Mouse (Mus musculus): Measurements from ENCODE around the gene Unk.

DNA sequence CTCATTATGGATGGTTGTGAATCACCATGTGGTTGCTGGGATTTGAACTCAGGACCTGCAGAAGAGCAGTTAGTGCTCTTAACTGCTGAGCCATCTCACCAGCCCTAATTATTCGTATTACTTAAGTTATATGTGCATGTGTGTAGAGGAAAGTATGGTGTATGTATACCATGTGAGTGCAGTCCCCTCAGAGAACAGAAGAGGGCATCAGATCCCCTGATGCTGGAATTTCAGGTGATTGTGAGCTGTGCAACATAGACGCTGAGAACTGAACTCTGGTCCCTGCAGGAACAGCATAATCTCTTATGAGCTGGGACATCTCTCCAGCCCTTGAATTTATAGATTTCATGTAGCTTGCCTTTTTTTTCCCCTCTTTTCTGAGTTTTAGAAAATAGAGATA, 11.7 kb downstream of the Unk start:
- TF ChIP-seq CTCF (IDR thresholded peaks at IDR 0.05; ENCODE audit: control insufficient read depth, insufficient read depth, insufficient read length): no peak
- no peak for TF ChIP-seq USF1 (IDR thresholded peaks at IDR 0.05; ENCODE audit: low read depth)
- TF ChIP-seq MYOG (IDR thresholded peaks at IDR 0.05; ENCODE audit: control insufficient read depth, extremely low read depth, insufficient read length): no peak

Measured in C2C12 (cell line).